Mouse (Mus musculus): Measurements from ENCODE around the gene Vwce. TPM values are rescaled to one million over a fixed set of nuclear protein-coding genes. Genes with fewer than 3 reads are reported as not detected.
A peak's percentile ranks its signal among the peaks of the same experiment; 100 is the strongest.

Vwce gene
- polyA plus RNA-seq, 1 experiment from 2014 or later: 1.2 TPM

- H3K9ac ChIP-seq (ENCODE audit: low read depth, low read length): no peak overlapping the region
- H3K27me3 ChIP-seq (replicated peaks; ENCODE audit: control insufficient read depth, insufficient read depth, low read length): no peaks in the 10 kb centered on the region
- 90% methylated on average over 2 of the region's 2 CpGs for WGBS
- H3K36me3 ChIP-seq (ENCODE audit: control insufficient read depth, insufficient read depth, low read length): no peaks in the 10 kb centered on the region
- no peak overlapping the region for H3K27ac ChIP-seq (ENCODE audit: low read depth, low read length)
- no peak overlapping the region for H3K4me2 ChIP-seq (ENCODE audit: low read length)
- H3K4me1 ChIP-seq (ENCODE audit: control insufficient read depth, insufficient read depth, low read depth, low read length): no peaks in the 10 kb centered on the region
- no peak overlapping the region for H3K4me3 ChIP-seq (ENCODE audit: low read length)
- ATAC-seq: no peak
- H3K9me3 ChIP-seq (ENCODE audit: control insufficient read depth, low read length): no peaks in the 10 kb centered on the region
These were observed 27.9 kb downstream of the Vwce start for GRCm38 (mm10) chr19:10661919-10662318.

GRCm38 (mm10) chr19:10662665-10663064 lies 28.7 kb downstream of the Vwce start:
- Histone ChIP-seq H3K27me3 (replicated peaks; ENCODE audit: control insufficient read depth, insufficient read depth, low read length) (no peaks in the 10 kb centered on the region), H3K4me1 (ENCODE audit: control insufficient read depth, insufficient read depth, low read depth, low read length) (no peaks in the 10 kb centered on the region), H3K36me3 (ENCODE audit: control insufficient read depth, insufficient read depth, low read length) (no peaks in the 10 kb centered on the region), H3K27ac (ENCODE audit: low read depth, low read length) (no peak overlapping the region), H3K4me2 (ENCODE audit: low read length) (no peak overlapping the region), H3K4me3 (ENCODE audit: low read length) (no peak overlapping the region), H3K9me3 (ENCODE audit: control insufficient read depth, low read length) (no peaks in the 10 kb centered on the region), H3K9ac (ENCODE audit: low read depth, low read length) (no peak overlapping the region)
- ATAC-seq: no peak
- 78% methylated on average over 3 of the region's 3 CpGs for WGBS

DNA sequence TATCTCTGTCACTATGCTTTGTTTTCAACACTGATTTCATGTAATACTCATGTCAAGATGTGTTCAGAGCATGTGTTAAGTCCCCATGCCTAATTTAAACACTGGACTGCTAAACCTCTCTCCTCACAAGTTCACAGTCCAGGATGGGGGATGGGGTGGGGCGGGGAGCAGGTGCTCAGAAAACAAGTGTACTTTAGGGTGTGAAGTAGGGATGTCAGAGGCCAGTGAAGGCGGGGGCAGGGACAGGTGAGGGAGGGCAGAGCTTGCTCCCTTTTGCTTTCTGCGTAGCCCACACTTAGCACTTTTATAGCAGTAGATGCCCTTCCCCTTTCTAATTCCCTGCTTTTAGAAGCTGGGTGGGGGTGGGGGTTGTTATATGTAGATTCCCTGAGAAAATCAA lies 31.1 kb downstream of the Vwce start:
- Histone ChIP-seq H3K9me3 (ENCODE audit: control insufficient read depth, low read length) (no peaks in the 10 kb centered on the region), H3K27me3 (replicated peaks; ENCODE audit: control insufficient read depth, insufficient read depth, low read length) (no peaks in the 10 kb centered on the region)
- WGBS: 60% methylated on average over 3 of the region's 3 CpGs

GRCm38 (mm10) chr19:10665499-10665898 lies 31.5 kb downstream of the Vwce start:
- peak; percentile 83 for ATAC-seq
- Histone ChIP-seq H3K9ac (ENCODE audit: low read depth, low read length) (no peak overlapping the region), H3K27me3 (replicated peaks; ENCODE audit: control insufficient read depth, insufficient read depth, low read length) (no peaks in the 10 kb centered on the region), H3K4me3 (ENCODE audit: low read length) (no peak overlapping the region), H3K9me3 (ENCODE audit: control insufficient read depth, low read length) (no peaks in the 10 kb centered on the region), H3K4me2 (ENCODE audit: low read length) (no peak overlapping the region), H3K4me1 (ENCODE audit: control insufficient read depth, insufficient read depth, low read depth, low read length) (no peaks in the 10 kb centered on the region), H3K27ac (ENCODE audit: low read depth, low read length) (no peak overlapping the region), H3K36me3 (ENCODE audit: control insufficient read depth, insufficient read depth, low read length) (no peaks in the 10 kb centered on the region)
- 12% methylated on average over 2 of the region's 2 CpGs for WGBS

More for the DNA sequence above, 31.1 kb downstream of the Vwce start:
- Histone ChIP-seq H3K36me3 (ENCODE audit: control insufficient read depth, insufficient read depth, low read length) (no peaks in the 10 kb centered on the region), H3K27ac (ENCODE audit: low read depth, low read length) (no peak overlapping the region), H3K9ac (ENCODE audit: low read depth, low read length) (no peak overlapping the region), H3K4me1 (ENCODE audit: control insufficient read depth, insufficient read depth, low read depth, low read length) (no peaks in the 10 kb centered on the region), H3K4me2 (ENCODE audit: low read length) (no peak overlapping the region), H3K4me3 (ENCODE audit: low read length) (no peak overlapping the region)
- ATAC-seq: peak; percentile 35; the same call in 1 of the 2 replicates

DNA sequence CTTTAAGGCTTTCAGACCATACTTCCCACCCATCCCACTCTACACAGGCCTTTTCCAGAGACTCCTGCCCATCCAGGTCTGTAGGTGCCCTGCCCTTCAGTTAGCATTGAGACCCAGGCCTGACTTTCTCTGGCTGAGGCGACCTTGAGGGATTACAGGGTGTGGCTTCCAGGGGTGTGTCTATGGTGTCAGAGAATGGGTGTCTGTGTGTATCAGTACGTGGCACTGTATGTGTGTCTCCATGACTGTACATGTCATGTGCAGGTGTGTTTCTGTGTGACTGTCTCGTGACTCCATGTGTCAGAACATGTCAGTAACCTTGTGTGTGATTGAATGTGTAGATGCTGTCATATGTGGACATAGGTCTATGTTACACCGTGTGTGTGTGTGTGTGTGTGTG lies 37.3 kb downstream of the Vwce start:
- 86% methylated on average over 4 of the region's 4 CpGs for WGBS
- no peak overlapping the region for H3K27ac ChIP-seq (ENCODE audit: low read depth, low read length)
- no peak for ATAC-seq
- no peaks in the 10 kb centered on the region for H3K27me3 ChIP-seq (replicated peaks; ENCODE audit: control insufficient read depth, insufficient read depth, low read length)
- no peak overlapping the region for H3K4me3 ChIP-seq (ENCODE audit: low read length)
- no peak overlapping the region for H3K9ac ChIP-seq (ENCODE audit: low read depth, low read length)
- H3K36me3 ChIP-seq (ENCODE audit: control insufficient read depth, insufficient read depth, low read length): no peaks in the 10 kb centered on the region
- no peak overlapping the region for H3K4me2 ChIP-seq (ENCODE audit: low read length)
- no peaks in the 10 kb centered on the region for H3K9me3 ChIP-seq (ENCODE audit: control insufficient read depth, low read length)
- H3K4me1 ChIP-seq (ENCODE audit: control insufficient read depth, insufficient read depth, low read depth, low read length): no peaks in the 10 kb centered on the region

DNA sequence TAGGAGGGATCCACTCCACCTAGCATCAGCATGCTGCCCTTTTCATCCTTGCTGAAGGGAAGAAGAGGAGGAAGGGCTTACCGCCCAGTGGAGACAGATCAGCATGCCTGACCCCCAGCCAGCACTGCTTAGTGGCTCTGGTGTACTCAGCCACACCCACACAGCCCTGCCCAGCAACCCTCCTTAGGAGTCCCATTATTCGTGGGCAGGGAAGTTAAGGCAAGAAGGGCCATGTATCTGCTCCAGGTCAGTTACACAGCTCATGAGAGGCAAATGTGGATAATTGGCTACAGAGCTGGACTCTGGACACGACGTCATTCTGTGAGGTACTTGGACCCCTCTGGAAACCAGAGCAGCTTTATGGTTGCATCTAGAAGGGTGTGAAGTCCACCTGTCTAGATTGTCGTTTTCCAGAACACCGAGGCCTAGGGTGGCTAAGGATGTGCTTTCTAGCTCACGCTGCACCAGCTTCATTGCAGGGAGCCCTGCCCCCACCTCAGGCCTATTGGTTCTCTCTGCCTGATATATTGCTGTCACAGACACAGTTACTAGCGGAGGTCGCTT lies 37.9 kb downstream of the Vwce start:
- H3K4me2 ChIP-seq (ENCODE audit: low read length): no peak overlapping the region
- H3K27ac ChIP-seq (ENCODE audit: low read depth, low read length): no peak overlapping the region
- no peak overlapping the region for H3K4me3 ChIP-seq (ENCODE audit: low read length)
- no peaks in the 10 kb centered on the region for H3K27me3 ChIP-seq (replicated peaks; ENCODE audit: control insufficient read depth, insufficient read depth, low read length)
- no peaks in the 10 kb centered on the region for H3K9me3 ChIP-seq (ENCODE audit: control insufficient read depth, low read length)
- 65% methylated on average over 9 of the region's 9 CpGs for WGBS
- ATAC-seq: no peak
- H3K4me1 ChIP-seq (ENCODE audit: control insufficient read depth, insufficient read depth, low read depth, low read length): no peaks in the 10 kb centered on the region
- no peaks in the 10 kb centered on the region for H3K36me3 ChIP-seq (ENCODE audit: control insufficient read depth, insufficient read depth, low read length)
- H3K9ac ChIP-seq (ENCODE audit: low read depth, low read length): no peak overlapping the region

DNA sequence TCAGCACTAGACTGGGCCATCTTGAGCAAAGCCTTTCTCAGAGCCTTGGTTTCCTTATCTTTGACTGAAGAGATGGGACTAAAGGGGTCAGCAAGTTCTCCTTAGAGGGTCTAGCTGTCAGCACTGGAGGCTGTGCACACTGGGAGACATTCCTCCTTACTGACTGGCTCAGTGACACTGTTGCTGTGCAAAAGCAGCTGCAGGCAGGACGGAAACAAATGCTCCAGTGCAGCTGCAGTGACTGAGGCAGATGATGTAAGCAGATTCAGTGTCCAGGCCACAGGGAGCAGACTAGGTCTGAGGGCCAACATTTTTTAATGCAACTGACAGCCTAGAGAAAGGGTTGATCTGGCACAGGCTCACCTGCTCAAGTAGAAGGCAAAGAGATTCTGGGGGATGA lies 39.3 kb downstream of the Vwce start:
- 43% methylated on average over 1 of the region's 1 CpGs for WGBS
- Histone ChIP-seq H3K4me3 (ENCODE audit: low read length) (no peak overlapping the region), H3K27me3 (replicated peaks; ENCODE audit: control insufficient read depth, insufficient read depth, low read length) (no peaks in the 10 kb centered on the region; the same call in 1 of the 2 replicates), H3K9me3 (ENCODE audit: control insufficient read depth, low read length) (no peaks in the 10 kb centered on the region), H3K4me1 (ENCODE audit: control insufficient read depth, insufficient read depth, low read depth, low read length) (no peaks in the 10 kb centered on the region), H3K27ac (ENCODE audit: low read depth, low read length) (no peak overlapping the region), H3K9ac (ENCODE audit: low read depth, low read length) (no peak overlapping the region), H3K4me2 (ENCODE audit: low read length) (no peak overlapping the region), H3K36me3 (ENCODE audit: control insufficient read depth, insufficient read depth, low read length) (no peaks in the 10 kb centered on the region)
- ATAC-seq: no peak

GRCm38 (mm10) chr19:10676656-10677055 lies 42.6 kb downstream of the Vwce start:
- H3K9me3 ChIP-seq (ENCODE audit: control insufficient read depth, low read length): no peaks in the 10 kb centered on the region
- no peak overlapping the region for H3K27ac ChIP-seq (ENCODE audit: low read depth, low read length)
- WGBS: 82% methylated on average over 16 of the region's 16 CpGs
- no peaks in the 10 kb centered on the region for H3K36me3 ChIP-seq (ENCODE audit: control insufficient read depth, insufficient read depth, low read length)
- H3K4me2 ChIP-seq (ENCODE audit: low read length): no peak overlapping the region
- no peaks in the 10 kb centered on the region; the same call in 1 of the 2 replicates for H3K27me3 ChIP-seq (replicated peaks; ENCODE audit: control insufficient read depth, insufficient read depth, low read length)
- ATAC-seq: no peak
- H3K9ac ChIP-seq (ENCODE audit: low read depth, low read length): no peak overlapping the region
- no peak overlapping the region for H3K4me3 ChIP-seq (ENCODE audit: low read length)
- H3K4me1 ChIP-seq (ENCODE audit: control insufficient read depth, insufficient read depth, low read depth, low read length): peaks cover 4% of the 10 kb centered on the region

- Histone ChIP-seq H3K9ac (ENCODE audit: low read depth, low read length) (no peak within 1 kb of the TSS; the same call in 1 of the 2 replicates), H3K27ac (ENCODE audit: low read depth, low read length) (no peak within 1 kb of the TSS), H3K4me2 (ENCODE audit: low read length) (no peak within 1 kb of the TSS), H3K27me3 (replicated peaks; ENCODE audit: control insufficient read depth, insufficient read depth, low read length) (no peaks in the 10 kb centered on the region; the same call in 1 of the 2 replicates), H3K4me1 (ENCODE audit: control insufficient read depth, insufficient read depth, low read depth, low read length) (peaks cover 4% of the 10 kb centered on the region), H3K9me3 (ENCODE audit: control insufficient read depth, low read length) (no peaks in the 10 kb centered on the region), H3K4me3 (ENCODE audit: low read length) (no peak within 1 kb of the TSS), H3K36me3 (ENCODE audit: control insufficient read depth, insufficient read depth, low read length) (no peaks in the 10 kb centered on the region)
- peak; percentile 70 for ATAC-seq
- WGBS: 41% methylated on average over 6 of the region's 6 CpGs
These were observed 44.1 kb downstream of the Vwce start, which contains the start of gene Pga5 for GRCm38 (mm10) chr19:10677915-10678771. TSS of gene Pga5 (minus strand) at chr19:10678071.

Measured in hindbrain, embryonic 16.5 days (tissue).